Mouse (Mus musculus) hindbrain, embryonic 15.5 days (tissue): ENCODE results near the gene Tfap4. TPM values are rescaled to one million over a fixed set of nuclear protein-coding genes. Genes with fewer than 3 reads are reported as not detected.

Experiments used
- ATAC-seq: fragments of 200-750 bp; cut with Nextera tagmentation; 2 replicates; pipeline ENCODE4 v1.8.0; 2017; ENCODE audit warnings: low read depth, moderate number of reproducible peaks, moderate TSS enrichment; ENCODE audit not compliant: low FRiP score
- H3K27ac ChIP-seq: fragments of 300-500 bp; sonication (generic); replicated peaks from 2 replicates; pipeline ENCODE4 v1.5.1; 2015; ENCODE audit warnings: mild to moderate bottlenecking, inconsistent platforms
- H3K27me3 ChIP-seq: fragments of 300-500 bp; sonication (generic); 2 replicates; pipeline ENCODE4 v1.6.1; 2015; ENCODE audit warnings: control low read depth, inconsistent platforms
- H3K36me3 ChIP-seq: fragments of 300-500 bp; sonication (generic); 2 replicates; pipeline ENCODE4 v1.6.1; 2015; ENCODE audit warnings: control low read depth, inconsistent platforms
- H3K4me1 ChIP-seq: fragments of 300-500 bp; sonication (generic); replicated peaks from 2 replicates; pipeline ENCODE4 v1.6.1; 2015; ENCODE audit warnings: control low read depth, inconsistent platforms
- H3K4me2 ChIP-seq: fragments of 300-500 bp; sonication (generic); 2 replicates; pipeline ENCODE4 v1.6.1; 2015; ENCODE audit warnings: moderate library complexity, mild to moderate bottlenecking, inconsistent platforms
- H3K4me3 ChIP-seq: fragments of 300-500 bp; sonication (generic); 2 replicates; pipeline ENCODE4 v1.5.1; 2015; ENCODE audit warnings: mild to moderate bottlenecking, inconsistent platforms
- H3K9ac ChIP-seq: fragments of 300-500 bp; sonication (generic); 2 replicates; pipeline ENCODE4 v1.6.1; 2015; ENCODE audit warnings: inconsistent platforms
- H3K9me3 ChIP-seq: fragments of 300-500 bp; sonication (generic); 2 replicates; pipeline ENCODE4 v1.6.1; 2016; ENCODE audit warnings: control low read depth, inconsistent platforms
- WGBS: fragments of 180-500 bp; shearing (Covaris S2); methylation state at CpG from one replicate; pipeline ENCODE4 v1.1.7; 2015; 5-methylcytosine and 5-hydroxymethylcytosine counted together
- polyA plus RNA-seq: library from polyadenylated mRNA; unstranded; fragments of >200 nt; fragmentation: Nextera tagmentation; extraction: Ambion mirVana; gene quantifications from 2 replicates; pipeline ENCODE4 v1.2.1, GENCODE M21; 2015

Gene Tfap4
- polyA plus RNA-seq, 1 experiment from 2014 or later = 8.2 TPM

DNA sequence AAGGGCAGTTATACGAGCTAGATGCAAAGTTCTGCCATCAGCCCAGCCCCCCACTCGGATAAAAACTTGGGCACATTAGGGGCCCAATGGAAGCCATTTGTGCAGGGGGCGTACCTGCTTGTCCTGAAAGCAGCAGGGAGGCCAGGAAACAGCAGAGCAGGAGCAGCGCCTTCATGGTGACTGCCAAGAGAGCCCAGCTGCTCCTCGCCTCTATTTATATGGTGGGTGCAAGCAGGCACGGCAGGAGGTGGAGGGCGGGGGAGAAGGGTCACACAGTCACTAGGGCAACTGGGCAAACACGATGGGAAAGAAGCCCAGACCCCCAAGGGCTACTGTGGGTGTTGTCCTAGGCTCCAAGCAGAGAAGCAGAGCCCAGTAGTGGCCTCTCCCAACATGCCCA is 36.8 kb downstream of the Tfap4 start:
- 51% methylated on average over 8 of the region's 8 CpGs for WGBS
- Histone ChIP-seq H3K36me3 (no peaks in the 10 kb centered on the region), H3K9me3 (no peaks in the 10 kb centered on the region), H3K4me2 (no peak overlapping the region), H3K9ac (no peak overlapping the region), H3K4me1 (peaks cover 4% of the 10 kb centered on the region), H3K27me3 (no peaks in the 10 kb centered on the region), H3K27ac (no peak overlapping the region), H3K4me3 (no peak overlapping the region)
- ATAC-seq = no peak

DNA sequence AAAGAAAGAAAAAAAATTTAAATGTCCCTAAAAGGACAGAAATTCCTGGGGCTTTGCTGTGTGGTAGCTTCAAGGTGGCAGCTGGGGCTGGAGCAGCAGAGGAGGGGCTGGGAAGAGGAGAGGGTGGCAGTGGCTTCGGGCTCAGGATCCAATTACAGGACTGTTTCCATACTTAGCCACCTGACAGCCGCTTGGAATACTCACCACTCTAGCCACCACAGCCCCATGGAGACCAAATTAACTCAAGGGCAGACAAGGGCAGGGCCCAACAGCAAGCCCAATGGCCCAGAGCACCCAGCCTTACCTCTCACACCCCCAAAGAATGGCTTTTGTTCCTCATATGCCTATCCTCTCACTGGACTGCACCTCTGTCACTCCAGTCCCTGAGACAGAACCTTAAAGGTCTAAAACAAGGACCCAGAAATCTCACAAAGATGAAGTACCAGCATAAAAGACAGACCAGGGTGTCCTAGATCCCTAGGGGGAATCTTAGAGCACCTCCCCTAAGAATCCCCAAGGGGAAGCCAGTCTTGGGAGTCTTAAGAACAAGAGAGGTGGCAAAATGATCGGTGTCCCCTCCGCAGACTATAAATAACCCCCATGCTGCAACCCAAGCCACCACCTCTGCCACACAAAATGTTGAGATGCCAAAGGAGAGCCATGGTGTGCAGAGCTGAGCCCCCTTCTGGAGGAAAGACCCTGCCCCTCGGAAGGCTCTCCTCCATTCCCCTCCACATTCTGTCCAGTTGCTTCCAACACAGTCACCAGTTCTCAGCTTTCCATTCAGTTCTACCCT is 37.7 kb downstream of the Tfap4 start:
- H3K4me3 ChIP-seq = no peak overlapping the region
- no peak for ATAC-seq
- H3K27me3 ChIP-seq = no peaks in the 10 kb centered on the region
- peaks cover 4% of the 10 kb centered on the region for H3K4me1 ChIP-seq
- H3K9ac ChIP-seq = no peak overlapping the region
- WGBS = 73% methylated on average over 5 of the region's 5 CpGs
- H3K4me2 ChIP-seq = no peak overlapping the region
- no peaks in the 10 kb centered on the region for H3K9me3 ChIP-seq
- no peak overlapping the region for H3K27ac ChIP-seq
- no peaks in the 10 kb centered on the region for H3K36me3 ChIP-seq

DNA sequence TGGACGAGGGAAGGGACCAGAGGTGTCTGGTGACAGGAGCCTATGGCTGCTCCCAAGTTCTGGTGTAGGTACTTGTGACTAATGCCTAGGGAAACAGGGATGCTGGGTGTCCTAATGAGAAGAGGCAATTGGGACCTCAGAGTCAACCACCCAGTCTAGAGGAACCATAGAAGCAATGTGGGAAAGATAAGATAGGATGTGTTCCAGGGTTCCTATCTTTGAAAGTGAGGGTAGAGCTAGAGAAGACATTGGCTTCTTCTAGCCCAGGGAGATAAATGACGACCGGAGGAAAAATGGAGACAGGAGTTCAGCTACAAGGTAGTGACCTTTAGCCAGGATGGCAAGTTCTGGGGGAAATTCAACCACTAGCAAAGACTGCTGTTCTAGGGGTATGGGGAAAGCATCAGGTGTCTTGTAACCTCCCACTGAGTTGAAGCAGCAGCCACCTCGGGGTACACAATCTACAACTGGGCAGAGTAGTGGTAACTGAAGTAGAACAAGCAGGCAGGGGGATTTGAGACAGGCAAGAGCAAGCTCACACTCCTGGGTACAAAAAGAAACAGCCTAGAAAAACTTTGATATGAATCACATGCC is 38.5 kb downstream of the Tfap4 start:
- H3K9ac ChIP-seq = no peak overlapping the region
- no peaks in the 10 kb centered on the region for H3K27me3 ChIP-seq
- no peak for ATAC-seq
- H3K4me2 ChIP-seq = no peak overlapping the region
- H3K4me1 ChIP-seq = peaks cover 4% of the 10 kb centered on the region
- no peaks in the 10 kb centered on the region for H3K9me3 ChIP-seq
- no peaks in the 10 kb centered on the region for H3K36me3 ChIP-seq
- H3K27ac ChIP-seq = no peak overlapping the region
- 79% methylated on average over 4 of the region's 4 CpGs for WGBS
- no peak overlapping the region for H3K4me3 ChIP-seq

DNA sequence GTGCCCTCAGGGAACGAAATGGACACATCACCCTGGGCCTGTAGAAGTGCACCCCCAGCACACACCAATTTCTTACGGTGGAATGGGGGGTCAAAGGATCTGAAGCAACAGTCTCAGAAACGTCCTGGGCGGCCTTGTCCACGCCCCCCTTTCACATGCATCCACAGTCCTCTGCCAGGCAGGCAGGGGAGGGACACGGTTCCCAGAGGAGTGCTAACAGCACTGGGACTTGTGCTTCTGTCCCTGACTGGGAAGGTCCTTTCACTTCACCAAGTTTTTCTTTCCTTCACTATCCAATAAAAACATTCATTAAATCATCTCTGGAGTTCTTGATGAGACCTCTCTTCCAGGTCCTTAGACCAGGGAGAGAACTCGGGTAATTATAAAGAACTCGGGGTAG is 39.0 kb downstream of the Tfap4 start:
- Histone ChIP-seq H3K9me3 (no peaks in the 10 kb centered on the region), H3K4me1 (peaks cover 4% of the 10 kb centered on the region), H3K4me2 (no peak overlapping the region), H3K9ac (no peak overlapping the region), H3K27ac (no peak overlapping the region), H3K27me3 (no peaks in the 10 kb centered on the region), H3K4me3 (no peak overlapping the region), H3K36me3 (no peaks in the 10 kb centered on the region)
- WGBS = 71% methylated on average over 8 of the region's 8 CpGs
- no peak for ATAC-seq

DNA sequence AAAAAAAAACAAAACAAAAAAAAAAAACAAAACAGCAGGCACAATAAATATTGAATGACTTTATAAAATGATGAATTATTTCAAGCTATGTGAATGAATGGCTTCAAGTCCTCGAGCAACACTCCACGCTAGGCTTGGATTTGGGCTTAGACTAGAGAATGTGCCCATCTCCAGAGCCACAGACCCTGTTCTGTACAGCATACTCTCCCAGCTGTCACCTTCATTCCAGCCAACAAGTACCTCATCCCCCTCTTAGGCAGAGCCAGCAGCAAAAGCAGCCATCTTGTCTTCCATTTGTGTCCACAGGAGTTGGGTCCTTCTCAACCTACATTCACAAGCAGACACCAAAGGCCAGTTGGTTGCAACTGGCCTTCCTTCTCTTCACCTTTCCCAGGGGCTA is 39.8 kb downstream of the Tfap4 start:
- H3K36me3 ChIP-seq = no peaks in the 10 kb centered on the region
- no peaks in the 10 kb centered on the region for H3K9me3 ChIP-seq
- H3K27ac ChIP-seq = no peak overlapping the region
- H3K9ac ChIP-seq = no peak overlapping the region
- H3K4me3 ChIP-seq = no peak overlapping the region
- no peak for ATAC-seq
- peaks cover 4% of the 10 kb centered on the region for H3K4me1 ChIP-seq
- WGBS = 96% methylated on average over 2 of the region's 2 CpGs
- H3K4me2 ChIP-seq = no peak overlapping the region
- no peaks in the 10 kb centered on the region for H3K27me3 ChIP-seq

DNA sequence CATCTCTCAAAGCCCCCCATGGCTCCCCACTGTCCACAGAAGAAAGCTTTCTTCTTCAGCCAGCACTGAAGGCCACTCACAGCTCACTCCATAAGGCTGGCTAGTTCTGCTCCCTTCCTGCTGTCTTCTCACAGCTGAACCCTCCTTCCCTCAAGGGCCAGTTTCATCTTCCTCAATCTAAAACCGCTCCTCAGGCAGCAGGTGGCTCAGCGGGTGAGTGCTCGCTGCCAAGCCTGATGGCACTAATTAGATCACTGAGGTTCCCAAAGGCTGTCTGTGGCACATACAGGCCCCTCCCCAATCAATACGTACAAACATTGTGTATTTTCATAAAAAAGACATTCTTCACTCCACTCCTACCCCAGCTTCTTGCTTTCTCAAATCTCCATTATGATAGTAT is 40.5 kb downstream of the Tfap4 start:
- Histone ChIP-seq H3K4me3 (no peak overlapping the region), H3K9me3 (no peaks in the 10 kb centered on the region), H3K27me3 (no peaks in the 10 kb centered on the region), H3K4me1 (peaks cover 4% of the 10 kb centered on the region), H3K27ac (no peak overlapping the region), H3K4me2 (no peak overlapping the region), H3K36me3 (no peaks in the 10 kb centered on the region), H3K9ac (no peak overlapping the region)
- ATAC-seq = no peak
- whole genome bisulfite sequencing = 27% methylated on average over 4 of the region's 4 CpGs

DNA sequence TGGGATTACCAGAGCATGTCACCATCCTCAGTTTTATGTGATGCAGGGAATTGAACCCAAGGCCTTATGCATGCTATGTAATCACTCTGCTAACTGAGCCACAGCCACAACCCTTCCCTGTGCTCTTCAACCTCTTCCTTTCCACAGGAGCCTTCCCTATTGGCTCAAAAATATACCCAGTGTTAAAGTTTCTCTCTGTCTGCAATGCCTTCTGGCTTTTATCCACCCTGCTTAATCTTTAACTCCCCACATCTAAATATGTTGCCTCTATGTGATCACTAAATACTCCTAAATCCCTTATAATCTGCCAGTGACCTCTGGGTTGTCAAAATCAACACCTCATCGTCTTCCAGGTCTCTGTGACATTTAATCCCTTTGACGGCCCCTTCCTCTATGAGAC is 41.7 kb downstream of the Tfap4 start:
- no peaks in the 10 kb centered on the region for H3K27me3 ChIP-seq
- H3K4me1 ChIP-seq = peaks cover 4% of the 10 kb centered on the region
- H3K27ac ChIP-seq = no peak overlapping the region
- no peaks in the 10 kb centered on the region for H3K36me3 ChIP-seq
- no peak overlapping the region for H3K4me2 ChIP-seq
- no peak for ATAC-seq
- H3K9ac ChIP-seq = no peak overlapping the region
- no peaks in the 10 kb centered on the region for H3K9me3 ChIP-seq
- H3K4me3 ChIP-seq = no peak overlapping the region
- WGBS = 80% methylated on average over 2 of the region's 2 CpGs

DNA sequence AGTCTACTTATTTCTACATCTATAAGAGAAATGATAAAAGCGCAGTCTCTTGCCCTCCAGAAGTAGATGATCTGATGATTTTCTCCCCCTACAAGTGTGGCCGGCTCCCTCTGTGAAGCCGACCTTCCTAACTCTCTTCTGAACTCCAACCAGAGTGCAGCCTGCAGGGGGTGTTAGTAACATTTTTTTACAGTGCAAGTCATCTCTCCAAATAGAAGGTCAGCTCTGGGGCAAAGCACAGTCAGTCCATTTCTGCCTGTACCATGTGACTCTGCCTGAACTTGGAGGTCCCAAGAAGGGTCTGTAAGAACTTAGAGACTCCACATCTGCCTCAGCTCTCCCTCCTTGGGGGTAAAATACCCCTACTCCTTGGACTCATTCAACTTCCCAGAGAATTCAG is 45.3 kb downstream of the Tfap4 start:
- no peak for ATAC-seq
- no peak overlapping the region for H3K4me2 ChIP-seq

DNA sequence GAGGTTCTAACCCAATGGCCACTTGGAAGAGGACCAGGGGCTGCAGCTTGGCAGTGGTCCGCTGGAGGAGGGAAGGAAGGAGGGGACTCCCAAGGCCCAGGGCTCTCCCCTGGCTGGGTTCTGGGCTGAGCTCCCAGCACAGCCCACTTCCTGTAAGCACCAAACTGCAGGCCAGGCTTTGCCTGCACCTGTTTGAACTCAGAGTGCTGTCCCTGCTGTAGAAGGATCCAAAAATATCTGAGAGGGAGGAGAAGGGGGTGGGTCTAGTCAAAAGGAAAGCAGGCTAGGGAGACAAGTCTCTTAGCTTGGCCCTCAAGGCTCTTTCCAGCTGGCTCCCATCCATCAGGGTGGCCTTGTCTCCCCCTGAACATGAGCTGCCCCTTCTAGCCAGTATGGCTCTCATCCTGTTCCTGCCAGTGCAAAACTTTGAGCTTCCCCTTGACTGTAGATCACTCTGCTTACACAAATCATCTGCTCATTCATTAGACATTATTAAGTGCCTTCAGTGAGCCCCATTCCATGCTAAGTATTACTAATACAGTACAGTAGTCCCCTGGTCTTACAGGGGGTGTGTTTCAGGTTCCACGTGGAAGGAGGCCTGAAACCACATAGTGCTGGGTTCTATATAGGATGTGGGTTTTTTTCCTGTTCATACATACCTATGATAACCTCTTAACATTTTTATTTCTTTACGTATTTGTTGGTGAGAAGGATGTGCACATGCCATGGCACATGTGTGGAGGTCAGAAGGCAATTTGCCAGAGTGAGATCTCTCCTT is 46.8 kb downstream of the Tfap4 start:
- Histone ChIP-seq H3K4me2 (no peak overlapping the region), H3K36me3 (no peaks in the 10 kb centered on the region), H3K27me3 (no peaks in the 10 kb centered on the region), H3K27ac (no peak overlapping the region), H3K9me3 (no peaks in the 10 kb centered on the region), H3K4me1 (no peaks in the 10 kb centered on the region), H3K4me3 (no peak overlapping the region), H3K9ac (no peak overlapping the region)
- 83% methylated on average over 3 of the region's 3 CpGs for WGBS
- 0 out of 2 replicates have a peak, but pooled peaks have one; percentile 19 for ATAC-seq

More for the DNA sequence above, 45.3 kb downstream of the Tfap4 start:
- no peaks in the 10 kb centered on the region for H3K36me3 ChIP-seq
- no peak overlapping the region for H3K4me3 ChIP-seq
- H3K9me3 ChIP-seq = no peaks in the 10 kb centered on the region
- WGBS = 81% methylated on average over 3 of the region's 3 CpGs
- peaks cover 4% of the 10 kb centered on the region for H3K4me1 ChIP-seq
- H3K9ac ChIP-seq = no peak overlapping the region
- no peak overlapping the region for H3K27ac ChIP-seq
- no peaks in the 10 kb centered on the region for H3K27me3 ChIP-seq

DNA sequence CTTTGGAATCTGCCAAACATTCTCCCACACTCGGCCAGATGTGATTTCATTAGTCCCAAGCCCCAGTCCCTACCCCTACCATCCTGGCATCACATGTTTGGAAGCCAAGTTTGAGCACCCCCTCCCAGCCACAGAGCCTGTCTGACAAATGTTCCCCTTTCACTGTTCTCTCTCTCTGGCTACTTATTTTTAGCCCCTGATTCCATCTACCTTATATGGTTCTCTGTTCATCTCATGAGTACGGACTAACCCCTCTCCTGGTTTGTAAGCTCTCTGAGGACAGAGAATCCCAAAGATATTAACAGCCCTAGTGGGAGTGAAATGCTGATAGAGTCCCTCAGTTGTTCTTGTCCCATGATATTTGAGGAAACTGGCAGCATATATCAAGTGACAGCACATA is 48.3 kb downstream of the Tfap4 start:
- no peak for ATAC-seq
- Histone ChIP-seq H3K27me3 (no peaks in the 10 kb centered on the region), H3K27ac (no peak overlapping the region), H3K9me3 (no peaks in the 10 kb centered on the region), H3K9ac (no peak overlapping the region), H3K4me2 (no peak overlapping the region), H3K4me1 (no peaks in the 10 kb centered on the region), H3K4me3 (no peak overlapping the region), H3K36me3 (no peaks in the 10 kb centered on the region)
- WGBS = 93% methylated on average over 2 of the region's 2 CpGs

DNA sequence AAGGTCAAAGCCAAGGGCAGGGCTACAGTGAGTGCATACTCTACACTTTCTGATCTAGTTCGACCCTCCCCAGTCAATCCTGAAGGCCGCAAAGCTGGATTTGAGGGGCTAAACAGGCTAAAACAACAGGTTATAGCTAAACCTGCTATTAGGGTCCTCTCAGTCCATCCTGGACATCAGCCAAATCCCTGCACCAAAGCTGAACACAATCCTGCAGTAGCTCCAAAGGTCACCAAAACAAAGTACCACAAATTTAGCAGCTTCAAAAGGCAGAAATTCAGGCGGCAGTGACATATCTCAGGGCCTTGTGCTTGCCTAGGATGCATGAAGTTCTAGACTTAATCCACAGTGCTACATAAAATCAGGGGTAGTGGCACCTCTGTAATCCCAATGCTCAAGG is 53.5 kb downstream of the Tfap4 start:
- Histone ChIP-seq H3K9me3 (no peaks in the 10 kb centered on the region), H3K27me3 (no peaks in the 10 kb centered on the region), H3K9ac (no peak overlapping the region), H3K4me1 (no peaks in the 10 kb centered on the region), H3K27ac (no peak overlapping the region), H3K4me2 (no peak overlapping the region), H3K4me3 (no peak overlapping the region), H3K36me3 (no peaks in the 10 kb centered on the region)
- ATAC-seq = no peak
- WGBS = 81% methylated on average over 3 of the region's 3 CpGs

DNA sequence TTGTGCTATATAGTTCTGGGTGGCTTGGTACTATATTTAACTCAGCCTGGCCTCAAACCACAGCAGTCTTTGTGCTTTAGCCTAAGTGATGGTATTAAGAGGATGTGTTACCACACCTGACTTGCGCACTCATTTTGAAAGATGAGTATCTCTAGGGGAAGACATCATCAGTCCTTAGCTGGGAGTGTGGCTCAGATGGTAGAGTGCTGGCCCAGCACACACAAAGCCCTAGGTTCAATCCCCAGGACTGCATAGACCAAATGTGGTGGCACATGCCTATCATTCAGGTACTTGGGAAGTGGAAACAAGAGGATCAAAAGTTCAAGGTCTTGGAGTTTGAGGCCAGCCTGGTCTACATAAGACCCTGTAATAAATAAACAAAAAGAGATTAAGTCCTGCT is 56.2 kb downstream of the Tfap4 start:
- Histone ChIP-seq H3K9ac (no peak overlapping the region), H3K27me3 (no peaks in the 10 kb centered on the region), H3K27ac (no peak overlapping the region), H3K36me3 (no peaks in the 10 kb centered on the region), H3K4me3 (no peak overlapping the region), H3K4me2 (no peak overlapping the region), H3K9me3 (no peaks in the 10 kb centered on the region), H3K4me1 (no peaks in the 10 kb centered on the region)
- ATAC-seq = no peak
- 97% methylated on average over 1 of the region's 1 CpGs for WGBS
